Mouse (Mus musculus): Measurements from ENCODE around the gene E2f8. TPM values are rescaled to one million over a fixed set of nuclear protein-coding genes. Genes with fewer than 3 reads are reported as not detected.

Gene E2f8
- polyA plus RNA-seq, 1 experiment, result 4.8 TPM

DNA sequence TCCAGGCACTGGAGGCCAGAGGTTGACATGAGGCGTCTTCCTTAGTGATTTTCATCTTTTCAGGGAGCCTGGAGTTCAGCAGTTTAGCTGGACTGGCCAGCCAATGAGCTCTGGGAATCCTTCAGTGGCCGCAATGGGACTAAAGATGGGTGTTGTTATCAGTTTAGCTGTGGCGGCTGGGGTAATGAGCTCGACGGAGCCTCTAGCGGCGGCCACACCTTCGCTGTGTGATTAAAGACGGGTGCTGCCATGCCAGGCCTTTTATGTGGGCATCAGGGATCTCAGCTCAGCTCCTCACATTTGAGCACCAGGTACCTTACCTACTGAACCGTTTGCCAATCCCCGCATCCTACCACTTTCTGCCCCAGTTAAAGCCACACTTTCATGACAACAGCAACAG lies 10.1 kb downstream of the E2f8 start:
- 72% methylated on average over 11 of the region's 11 CpGs for WGBS
- no peaks in the 10 kb centered on the region for H3K27me3 ChIP-seq (ENCODE audit: control insufficient read depth, insufficient read depth, low read length)
- peaks cover 32% of the 10 kb centered on the region for H3K36me3 ChIP-seq (ENCODE audit: control insufficient read depth, insufficient read depth, low read length)
- TF ChIP-seq CTCF (IDR thresholded peaks at IDR 0.05; ENCODE audit: extremely low read depth, insufficient read length, insufficient replicate concordance, low read depth, low read length) (no peak), POLR2A (IDR thresholded peaks at IDR 0.05; ENCODE audit: low read depth, low read length) (no peak)
- H3K4me1 ChIP-seq (ENCODE audit: control insufficient read depth, insufficient read depth, insufficient read length, low read length), result peaks cover 2% of the 10 kb centered on the region; the same call in 1 of the 2 replicates
- no peak overlapping the region for H3K27ac ChIP-seq (ENCODE audit: insufficient read depth, low read depth, low read length)
- H3K4me3 ChIP-seq (ENCODE audit: low read depth, low read length), result no peak overlapping the region

DNA sequence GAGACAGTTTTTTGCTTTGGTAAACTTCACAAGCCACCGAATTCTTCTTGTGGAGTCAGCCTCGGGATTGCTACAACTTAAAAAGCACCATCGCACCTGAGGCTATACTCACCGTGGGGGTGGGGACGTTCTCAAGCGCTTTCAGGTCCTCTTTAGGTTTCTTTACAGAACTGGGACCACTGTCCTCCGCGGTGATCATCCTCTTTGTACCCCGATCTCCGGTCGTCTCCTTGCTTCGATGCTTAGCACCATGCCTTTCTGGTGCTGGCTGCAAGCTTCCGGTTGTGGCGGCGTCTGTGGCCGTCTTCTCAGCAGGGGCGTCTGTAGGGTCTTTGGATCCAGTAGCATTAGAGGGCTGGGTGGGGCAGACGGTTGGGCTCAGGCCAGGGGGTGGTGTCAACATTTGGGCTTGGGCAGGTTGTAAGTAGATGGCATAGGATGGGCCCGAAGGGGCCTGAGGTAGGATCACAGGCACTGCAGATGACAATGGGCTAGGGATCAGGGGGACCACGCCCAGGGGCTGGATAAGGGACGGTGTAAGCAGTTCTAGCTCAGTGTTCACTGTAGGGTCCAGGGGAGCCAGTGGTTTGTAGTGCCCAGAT lies 10.7 kb downstream of the E2f8 start:
- no peak for TF ChIP-seq CTCF (IDR thresholded peaks at IDR 0.05; ENCODE audit: extremely low read depth, insufficient read length, insufficient replicate concordance, low read depth, low read length)
- TF ChIP-seq POLR2A (IDR thresholded peaks at IDR 0.05; ENCODE audit: low read depth, low read length), result no peak
- Histone ChIP-seq H3K4me3 (ENCODE audit: low read depth, low read length) (no peak overlapping the region), H3K4me1 (ENCODE audit: control insufficient read depth, insufficient read depth, insufficient read length, low read length) (no peaks in the 10 kb centered on the region), H3K27ac (ENCODE audit: insufficient read depth, low read depth, low read length) (no peak overlapping the region), H3K27me3 (ENCODE audit: control insufficient read depth, insufficient read depth, low read length) (no peaks in the 10 kb centered on the region), H3K36me3 (ENCODE audit: control insufficient read depth, insufficient read depth, low read length) (peaks cover 34% of the 10 kb centered on the region)
- 95% methylated on average over 21 of the region's 21 CpGs for WGBS

DNA sequence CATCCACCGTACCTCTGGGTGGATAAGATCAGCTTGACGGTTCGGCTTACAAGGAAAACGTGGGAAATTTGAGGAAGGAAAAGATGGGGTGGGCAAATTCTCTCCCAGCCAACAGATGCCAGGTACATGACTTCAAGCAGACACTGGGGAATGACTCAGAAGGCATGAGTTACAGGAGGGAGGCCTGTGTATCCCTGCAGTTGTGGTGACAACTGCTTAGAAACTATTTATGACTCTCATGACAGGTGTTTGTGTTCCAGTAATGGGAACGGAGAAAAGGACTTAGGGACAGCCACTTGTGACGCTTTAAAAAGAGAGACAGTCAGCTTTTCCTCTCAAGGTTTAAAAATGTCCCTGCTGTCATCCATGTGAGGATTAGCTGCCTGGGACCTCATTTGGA lies 11.3 kb downstream of the E2f8 start:
- Histone ChIP-seq H3K36me3 (ENCODE audit: control insufficient read depth, insufficient read depth, low read length) (peaks cover 35% of the 10 kb centered on the region), H3K27me3 (ENCODE audit: control insufficient read depth, insufficient read depth, low read length) (no peaks in the 10 kb centered on the region), H3K4me1 (ENCODE audit: control insufficient read depth, insufficient read depth, insufficient read length, low read length) (no peaks in the 10 kb centered on the region), H3K27ac (ENCODE audit: insufficient read depth, low read depth, low read length) (no peak overlapping the region), H3K4me3 (ENCODE audit: low read depth, low read length) (no peak overlapping the region)
- TF ChIP-seq POLR2A (IDR thresholded peaks at IDR 0.05; ENCODE audit: low read depth, low read length) (no peak), CTCF (IDR thresholded peaks at IDR 0.05; ENCODE audit: extremely low read depth, insufficient read length, insufficient replicate concordance, low read depth, low read length) (no peak)
- 88% methylated on average over 6 of the region's 6 CpGs for WGBS

DNA sequence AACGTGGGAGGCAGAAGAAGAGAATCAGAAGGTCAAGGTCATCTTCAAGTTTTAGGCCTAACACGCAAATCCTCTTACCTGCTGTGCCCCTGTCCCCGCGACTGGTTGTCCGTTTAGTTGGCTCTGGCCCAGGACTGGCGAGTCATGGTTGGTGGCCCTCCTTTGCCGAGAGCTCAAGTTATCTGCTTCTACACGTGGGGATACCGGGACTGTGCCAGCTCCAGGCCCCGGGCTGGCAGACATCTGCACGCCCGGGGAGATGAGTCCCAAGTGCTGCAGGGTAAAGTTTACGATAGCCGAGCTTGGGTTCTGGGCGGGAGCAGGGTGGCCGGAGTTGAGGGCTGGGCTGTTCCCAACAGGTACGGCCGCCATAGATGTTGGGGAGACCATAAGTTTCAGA lies 13.8 kb downstream of the E2f8 start:
- H3K27me3 ChIP-seq (ENCODE audit: control insufficient read depth, insufficient read depth, low read length), result no peaks in the 10 kb centered on the region
- no peaks in the 10 kb centered on the region for H3K4me1 ChIP-seq (ENCODE audit: control insufficient read depth, insufficient read depth, insufficient read length, low read length)
- TF ChIP-seq CTCF (IDR thresholded peaks at IDR 0.05; ENCODE audit: extremely low read depth, insufficient read length, insufficient replicate concordance, low read depth, low read length) (no peak), POLR2A (IDR thresholded peaks at IDR 0.05; ENCODE audit: low read depth, low read length) (no peak)
- H3K27ac ChIP-seq (ENCODE audit: insufficient read depth, low read depth, low read length), result no peak overlapping the region
- WGBS, result 78% methylated on average over 18 of the region's 18 CpGs
- no peak overlapping the region for H3K4me3 ChIP-seq (ENCODE audit: low read depth, low read length)
- H3K36me3 ChIP-seq (ENCODE audit: control insufficient read depth, insufficient read depth, low read length), result peaks cover 29% of the 10 kb centered on the region

DNA sequence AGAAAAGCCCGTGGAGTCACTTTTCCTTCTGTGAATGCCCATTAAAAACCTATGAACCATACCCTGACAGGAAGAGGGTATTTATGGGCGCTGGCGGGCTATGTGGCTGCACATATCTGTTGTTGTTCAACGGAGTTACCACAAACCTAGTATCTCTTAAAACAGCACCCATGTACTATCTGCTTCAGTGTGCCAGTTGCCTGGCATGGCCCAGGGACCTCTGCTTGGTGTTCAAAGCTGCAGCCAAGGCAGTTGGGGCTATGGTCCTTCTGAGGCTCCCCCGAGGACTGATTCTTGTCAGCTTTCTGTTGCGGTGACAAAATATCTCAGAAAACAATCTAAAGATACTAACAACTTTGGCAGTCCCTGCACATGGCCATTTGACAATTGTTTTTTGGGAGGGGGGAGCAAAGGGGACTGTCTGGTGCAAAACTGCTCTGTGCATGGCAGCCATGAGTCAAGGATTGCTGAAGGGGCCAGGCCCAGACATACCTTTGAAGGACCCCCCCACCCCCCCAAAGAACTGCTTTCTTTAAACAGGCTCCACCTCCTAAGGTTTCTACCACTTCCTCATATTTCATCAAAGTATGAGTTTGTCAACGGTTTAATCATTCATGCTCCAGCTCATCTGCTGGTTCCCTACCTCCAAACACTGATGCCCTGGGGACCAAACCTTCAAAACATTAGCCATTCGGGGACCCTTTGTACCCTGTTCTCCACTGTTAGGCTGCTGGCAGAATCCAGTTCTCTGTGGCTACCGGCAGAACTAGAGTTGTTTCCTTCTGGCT lies 16.5 kb downstream of the E2f8 start:
- Histone ChIP-seq H3K4me3 (ENCODE audit: low read depth, low read length) (no peak overlapping the region), H3K27me3 (ENCODE audit: control insufficient read depth, insufficient read depth, low read length) (no peaks in the 10 kb centered on the region), H3K4me1 (ENCODE audit: control insufficient read depth, insufficient read depth, insufficient read length, low read length) (no peaks in the 10 kb centered on the region), H3K27ac (ENCODE audit: insufficient read depth, low read depth, low read length) (no peak overlapping the region), H3K36me3 (ENCODE audit: control insufficient read depth, insufficient read depth, low read length) (peaks cover 20% of the 10 kb centered on the region)
- TF ChIP-seq POLR2A (IDR thresholded peaks at IDR 0.05; ENCODE audit: low read depth, low read length) (no peak), CTCF (IDR thresholded peaks at IDR 0.05; ENCODE audit: extremely low read depth, insufficient read length, insufficient replicate concordance, low read depth, low read length) (no peak)
- 77% methylated on average over 9 of the region's 9 CpGs for WGBS

DNA sequence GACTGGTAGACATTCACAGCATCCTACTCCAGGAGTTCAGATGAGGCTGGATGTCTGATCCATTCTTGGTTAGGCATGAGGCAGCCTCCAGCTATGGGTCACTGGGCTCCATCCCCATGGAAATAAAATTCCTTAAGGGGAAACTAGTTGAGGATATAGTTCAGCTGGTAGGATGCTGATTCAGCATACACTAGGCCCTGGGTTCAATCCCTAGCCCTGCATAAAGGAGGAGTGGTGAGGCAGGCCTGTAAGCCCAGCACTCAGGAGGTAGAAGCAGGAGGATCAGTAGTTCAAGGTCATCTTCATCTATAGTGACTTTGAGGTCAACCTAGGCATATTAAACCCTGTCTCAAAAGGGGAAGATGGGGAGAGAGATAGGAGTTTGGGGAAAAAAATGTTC lies 17.2 kb downstream of the E2f8 start:
- Histone ChIP-seq H3K27ac (ENCODE audit: insufficient read depth, low read depth, low read length) (no peak overlapping the region), H3K36me3 (ENCODE audit: control insufficient read depth, insufficient read depth, low read length) (peaks cover 17% of the 10 kb centered on the region), H3K4me3 (ENCODE audit: low read depth, low read length) (no peak overlapping the region), H3K4me1 (ENCODE audit: control insufficient read depth, insufficient read depth, insufficient read length, low read length) (no peaks in the 10 kb centered on the region), H3K27me3 (ENCODE audit: control insufficient read depth, insufficient read depth, low read length) (no peaks in the 10 kb centered on the region)
- TF ChIP-seq CTCF (IDR thresholded peaks at IDR 0.05; ENCODE audit: extremely low read depth, insufficient read length, insufficient replicate concordance, low read depth, low read length), result no peak
- no peak for TF ChIP-seq POLR2A (IDR thresholded peaks at IDR 0.05; ENCODE audit: low read depth, low read length)

DNA sequence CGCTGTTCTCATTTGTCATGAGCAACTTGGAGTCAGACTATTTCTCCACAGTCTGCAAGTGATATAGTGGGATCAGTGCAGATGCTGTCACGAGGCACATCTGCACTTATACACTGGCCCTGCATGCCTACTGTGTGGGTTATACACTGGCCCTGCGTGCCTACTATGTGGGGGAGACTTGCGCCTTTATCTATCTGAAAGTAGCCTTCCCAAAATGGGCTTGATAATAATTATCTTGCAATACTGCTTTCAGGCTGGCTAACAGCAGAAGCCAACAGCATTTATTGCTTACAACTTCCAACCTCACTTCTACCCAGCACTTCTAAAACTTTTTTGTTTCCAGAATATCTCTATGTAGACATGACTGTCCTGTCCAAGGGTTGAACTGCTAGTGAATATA lies 19.6 kb downstream of the E2f8 start:
- TF ChIP-seq POLR2A (IDR thresholded peaks at IDR 0.05; ENCODE audit: low read depth, low read length) (no peak), CTCF (IDR thresholded peaks at IDR 0.05; ENCODE audit: extremely low read depth, insufficient read length, insufficient replicate concordance, low read depth, low read length) (no peak)
- Histone ChIP-seq H3K27ac (ENCODE audit: insufficient read depth, low read depth, low read length) (no peak overlapping the region), H3K4me3 (ENCODE audit: low read depth, low read length) (no peak overlapping the region), H3K36me3 (ENCODE audit: control insufficient read depth, insufficient read depth, low read length) (peaks cover 7% of the 10 kb centered on the region), H3K4me1 (ENCODE audit: control insufficient read depth, insufficient read depth, insufficient read length, low read length) (no peaks in the 10 kb centered on the region), H3K27me3 (ENCODE audit: control insufficient read depth, insufficient read depth, low read length) (no peaks in the 10 kb centered on the region)
- WGBS, result 93% methylated on average over 4 of the region's 4 CpGs
